Mouse (Mus musculus) liver, postnatal 0 days (tissue): ENCODE measurements at regions not wholly inside any gene's neighbourhood (a gene's known extent, or its start where the extent isn't known, plus 50 kb on each side); places are given as distances from the start of the nearest gene placed in this dataset.

Experiments used
- CTCF ChIP-seq: sonication (generic); IDR thresholded peaks from 2 replicates; pipeline ENCODE4 v1.5.1; 2016; ENCODE audit warnings: antibody characterized with exemption, low read depth
- EP300 ChIP-seq: IDR thresholded peaks from 2 replicates; pipeline ENCODE4 v1.6.1; 2016; ENCODE audit warnings: antibody characterized with exemption, low read depth, mild to moderate bottlenecking

DNA sequence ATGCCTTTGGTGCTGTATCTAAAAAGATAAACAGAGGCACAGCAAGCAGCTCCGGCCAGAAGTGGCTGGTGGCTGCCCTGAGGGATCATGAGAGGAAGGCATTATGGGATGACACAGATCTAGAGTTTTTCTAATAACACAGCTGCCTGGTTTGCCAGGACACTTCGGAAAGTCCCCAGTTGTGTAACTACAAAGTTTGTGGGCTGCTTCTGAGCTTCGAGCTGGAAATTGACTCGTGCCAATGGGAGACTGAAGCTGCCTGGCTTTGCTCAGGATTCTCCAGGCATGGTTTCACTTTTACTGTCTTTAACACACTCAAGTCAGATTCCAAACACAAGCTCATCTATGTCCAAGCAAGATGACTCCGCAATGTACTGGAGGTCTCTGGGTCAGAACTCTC lies 65.2 kb downstream of the Dact2 start:
- TF ChIP-seq CTCF, result no peak
- TF ChIP-seq EP300, result no peak
